Mouse (Mus musculus) liver, postnatal 0 days (tissue): ENCODE results near the gene Ngly1.
A peak's percentile ranks its signal among the peaks of the same experiment; 100 is the strongest.

Experiments
- CTCF ChIP-seq: sonication (generic); IDR thresholded peaks from 2 replicates; pipeline ENCODE4 v1.5.1; 2016; ENCODE audit warnings: antibody characterized with exemption, low read depth
- EP300 ChIP-seq: IDR thresholded peaks from 2 replicates; pipeline ENCODE4 v1.6.1; 2016; ENCODE audit warnings: antibody characterized with exemption, low read depth, mild to moderate bottlenecking

- TF ChIP-seq CTCF: peak; percentile 74
- no peak for TF ChIP-seq EP300
These were observed 30.1 kb upstream of the Ngly1 start for GRCm38 (mm10) chr14:16219015-16219414.
